Mouse (Mus musculus) neural tube, embryonic 14.5 days (tissue): ENCODE measurements around the gene Stxbp4. TPM values are rescaled to one million over a fixed set of nuclear protein-coding genes. Genes with fewer than 3 reads are reported as not detected.
A peak's percentile ranks its signal among the peaks of the same experiment; 100 is the strongest.

Experiments used
- ATAC-seq: fragments of 200-750 bp; cut with Nextera tagmentation; 2 replicates; pipeline ENCODE4 v1.8.0; 2017; ENCODE audit warnings: low read depth, mild to moderate bottlenecking, moderate TSS enrichment, moderate library complexity
- H3K27ac ChIP-seq: fragments of 300-500 bp; sonication (generic); 2 replicates; pipeline ENCODE4 v1.5.1; 2014; ENCODE audit warnings: low read depth, mild to moderate bottlenecking, control low read depth, low read length, moderate library complexity, mixed read lengths
- H3K27me3 ChIP-seq: fragments of 300-500 bp; sonication (generic); 2 replicates; pipeline ENCODE4 v1.6.1; 2014; ENCODE audit warnings: low read length; ENCODE audit not compliant: control insufficient read depth, insufficient read depth
- H3K36me3 ChIP-seq: fragments of 300-500 bp; sonication (generic); 2 replicates; pipeline ENCODE4 v1.6.1; 2014; ENCODE audit warnings: low read length, mixed read lengths; ENCODE audit not compliant: control insufficient read depth, insufficient read depth
- H3K4me1 ChIP-seq: fragments of 300-500 bp; sonication (generic); 2 replicates; pipeline ENCODE4 v1.6.1; 2014; ENCODE audit warnings: low read length; ENCODE audit not compliant: control insufficient read depth, insufficient read depth
- H3K4me2 ChIP-seq: fragments of 300-500 bp; sonication (generic); 2 replicates; pipeline ENCODE4 v1.6.1; 2014; ENCODE audit warnings: mild to moderate bottlenecking, low read depth, low read length, control low read depth
- H3K4me3 ChIP-seq: fragments of 300-500 bp; sonication (generic); 2 replicates; pipeline ENCODE4 v1.5.1; 2014; ENCODE audit warnings: low read depth, low read length, control low read depth, mixed read lengths
- H3K9ac ChIP-seq: fragments of 300-500 bp; sonication (generic); replicated peaks from 2 replicates; pipeline ENCODE4 v1.6.1; 2014; ENCODE audit warnings: low read depth, mild to moderate bottlenecking, control low read depth, low read length, mixed read lengths
- H3K9me3 ChIP-seq: fragments of 300-500 bp; sonication (generic); 2 replicates; pipeline ENCODE4 v1.6.1; 2016; ENCODE audit warnings: low read length; ENCODE audit not compliant: control insufficient read depth
- WGBS: fragments of 180-500 bp; shearing (Covaris S2); extraction: QIAGEN DNeasy Blood & Tissue Kit; methylation state at CpG from one replicate; pipeline ENCODE4 v1.1.7; 2014; 5-methylcytosine and 5-hydroxymethylcytosine counted together
- polyA plus RNA-seq: library from polyadenylated mRNA; unstranded; fragments of >200 nt; fragmentation: Nextera tagmentation; extraction: Ambion mirVana; gene quantifications from 2 replicates; pipeline ENCODE4 v1.2.1, GENCODE M21; 2014

The Stxbp4 gene
- polyA plus RNA-seq, 1 experiment from 2014 or later = 18.1 TPM

GRCm38 (mm10) chr11:90660662-90661061, 22.8 kb upstream of the Stxbp4 start:
- Histone ChIP-seq H3K9me3 (no peaks in the 10 kb centered on the region), H3K36me3 (no peaks in the 10 kb centered on the region), H3K27ac (no peak overlapping the region), H3K27me3 (no peaks in the 10 kb centered on the region), H3K9ac (no peak overlapping the region), H3K4me3 (no peak overlapping the region), H3K4me2 (no peak overlapping the region), H3K4me1 (peaks cover 6% of the 10 kb centered on the region; the same call in 1 of the 2 replicates)
- 83% methylated on average over 4 of the region's 4 CpGs for WGBS
- no peak for ATAC-seq

- Histone ChIP-seq H3K27ac (no peak overlapping the region), H3K4me1 (no peaks in the 10 kb centered on the region), H3K4me3 (no peak overlapping the region), H3K4me2 (no peak overlapping the region), H3K9ac (no peak overlapping the region), H3K27me3 (no peaks in the 10 kb centered on the region), H3K9me3 (no peaks in the 10 kb centered on the region), H3K36me3 (no peaks in the 10 kb centered on the region)
- 92% methylated on average over 12 of the region's 12 CpGs for WGBS
- ATAC-seq = no peak
Measured at GRCm38 (mm10) chr11:90657527-90657926, 19.6 kb upstream of the Stxbp4 start.

- Histone ChIP-seq H3K4me3 (no peak overlapping the region), H3K27me3 (no peaks in the 10 kb centered on the region), H3K4me1 (no peaks in the 10 kb centered on the region), H3K36me3 (peaks cover 8% of the 10 kb centered on the region; the same call in 1 of the 2 replicates), H3K9ac (no peak overlapping the region), H3K9me3 (no peaks in the 10 kb centered on the region), H3K27ac (no peak overlapping the region), H3K4me2 (no peak overlapping the region)
- WGBS = 93% methylated on average over 4 of the region's 4 CpGs
- no peak for ATAC-seq
Measured at GRCm38 (mm10) chr11:90652603-90653002, 14.7 kb upstream of the Stxbp4 start.

DNA sequence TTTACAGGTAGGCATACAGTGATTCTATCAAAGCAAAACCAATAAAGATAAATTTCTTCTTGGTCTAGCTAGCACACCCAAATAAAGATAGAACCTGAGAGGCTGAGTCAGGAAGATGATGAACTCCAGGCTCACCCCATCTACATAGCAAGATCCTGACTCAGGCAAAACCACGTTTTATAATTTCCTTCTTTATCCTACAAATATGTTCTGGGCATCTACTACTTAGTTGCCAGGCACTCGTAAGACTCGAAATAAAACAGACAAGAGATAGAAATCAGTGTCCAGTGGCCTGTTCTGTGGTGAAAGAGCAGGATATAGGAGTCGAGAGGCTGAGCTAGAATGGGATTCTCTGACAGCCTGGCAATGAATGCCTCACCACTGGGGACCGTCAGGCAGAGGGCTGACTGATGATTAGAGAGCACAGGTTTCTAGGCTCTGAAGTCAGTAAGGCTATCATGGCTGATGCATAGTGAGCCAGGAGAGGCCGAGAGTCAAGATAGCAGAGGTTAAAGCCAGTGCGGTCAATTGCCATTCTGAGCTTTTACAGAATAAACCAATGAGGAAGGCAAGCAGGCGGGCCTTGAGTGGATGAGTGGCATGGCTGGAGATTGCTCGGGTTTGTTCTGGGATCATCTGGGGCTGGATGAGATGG, 12.5 kb upstream of the Stxbp4 start:
- H3K9me3 ChIP-seq = no peaks in the 10 kb centered on the region
- H3K27ac ChIP-seq = no peak overlapping the region
- H3K4me1 ChIP-seq = no peaks in the 10 kb centered on the region
- ATAC-seq = no peak
- no peaks in the 10 kb centered on the region for H3K27me3 ChIP-seq
- peaks cover 19% of the 10 kb centered on the region for H3K36me3 ChIP-seq
- no peak overlapping the region for H3K4me3 ChIP-seq
- H3K9ac ChIP-seq = no peak overlapping the region
- H3K4me2 ChIP-seq = no peak overlapping the region
- 82% methylated on average over 9 of the region's 9 CpGs for WGBS

GRCm38 (mm10) chr11:90649777-90650176, 11.9 kb upstream of the Stxbp4 start:
- Histone ChIP-seq H3K4me1 (no peaks in the 10 kb centered on the region), H3K4me2 (no peak overlapping the region), H3K27me3 (no peaks in the 10 kb centered on the region), H3K36me3 (peaks cover 19% of the 10 kb centered on the region), H3K27ac (no peak overlapping the region), H3K4me3 (no peak overlapping the region), H3K9me3 (no peaks in the 10 kb centered on the region), H3K9ac (no peak overlapping the region)
- WGBS = 90% methylated on average over 6 of the region's 6 CpGs
- no peak for ATAC-seq

- 0% methylated on average over 42 of the region's 54 CpGs for WGBS
- peak overlapping the region; percentile 98 for H3K9ac ChIP-seq
- H3K27ac ChIP-seq = peak overlapping the region; percentile 92
- peaks cover 13% of the 10 kb centered on the region for H3K4me1 ChIP-seq
- no peaks in the 10 kb centered on the region for H3K9me3 ChIP-seq
- H3K36me3 ChIP-seq = no peaks in the 10 kb centered on the region; the same call in 1 of the 2 replicates
- H3K4me2 ChIP-seq = peak overlapping the region; percentile 50
- H3K4me3 ChIP-seq = peak overlapping the region; percentile 83
- peak; percentile 16 for ATAC-seq
- no peaks in the 10 kb centered on the region for H3K27me3 ChIP-seq
Measured at GRCm38 (mm10) chr11:90638312-90638830, 487 bp upstream of the Stxbp4 start.

- no peak for ATAC-seq
- H3K36me3 ChIP-seq = no peaks in the 10 kb centered on the region
- no peak overlapping the region for H3K4me2 ChIP-seq
- WGBS = 92% methylated on average over 3 of the region's 3 CpGs
- no peak overlapping the region for H3K9ac ChIP-seq
- H3K27ac ChIP-seq = no peak overlapping the region
- no peaks in the 10 kb centered on the region for H3K9me3 ChIP-seq
- peaks cover 12% of the 10 kb centered on the region for H3K4me1 ChIP-seq
- H3K4me3 ChIP-seq = no peak overlapping the region
- no peaks in the 10 kb centered on the region for H3K27me3 ChIP-seq
Measured at GRCm38 (mm10) chr11:90634661-90635060, 3.2 kb downstream of the Stxbp4 start.

DNA sequence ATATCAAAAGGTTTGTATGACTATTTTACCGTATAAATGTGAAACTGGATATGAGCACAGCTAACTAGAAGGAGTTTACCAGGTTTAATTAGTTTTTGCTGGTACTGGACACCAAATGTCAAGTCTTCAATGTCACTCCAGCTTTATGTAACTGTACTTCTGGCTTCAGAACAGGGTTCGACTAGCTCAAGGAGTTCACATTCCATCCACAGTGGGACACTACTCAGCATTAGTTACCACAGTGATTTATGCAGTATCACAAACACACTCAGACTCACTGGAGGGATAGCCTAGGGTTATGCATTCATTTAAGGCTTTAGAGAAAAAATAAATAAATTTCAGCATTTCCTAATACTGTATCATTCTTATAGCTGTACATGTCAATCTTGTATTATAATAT, 5.4 kb downstream of the Stxbp4 start:
- Histone ChIP-seq H3K4me3 (no peak overlapping the region), H3K27me3 (no peaks in the 10 kb centered on the region), H3K9me3 (no peaks in the 10 kb centered on the region), H3K36me3 (no peaks in the 10 kb centered on the region), H3K9ac (no peak overlapping the region), H3K4me1 (peaks cover 10% of the 10 kb centered on the region; the same call in 1 of the 2 replicates), H3K27ac (no peak overlapping the region), H3K4me2 (no peak overlapping the region)
- 81% methylated on average over 2 of the region's 2 CpGs for WGBS
- no peak for ATAC-seq

- H3K9ac ChIP-seq = no peak overlapping the region
- no peak overlapping the region for H3K4me3 ChIP-seq
- WGBS = 81% methylated on average over 1 of the region's 1 CpGs
- H3K36me3 ChIP-seq = no peaks in the 10 kb centered on the region
- no peaks in the 10 kb centered on the region for H3K4me1 ChIP-seq
- H3K27me3 ChIP-seq = no peaks in the 10 kb centered on the region
- no peak overlapping the region for H3K4me2 ChIP-seq
- no peak overlapping the region for H3K27ac ChIP-seq
- no peak for ATAC-seq
- H3K9me3 ChIP-seq = no peaks in the 10 kb centered on the region
Measured at GRCm38 (mm10) chr11:90627751-90628150, 10.1 kb downstream of the Stxbp4 start.
